Mouse (Mus musculus) forebrain, embryonic 11.5 days (tissue): ENCODE results near the gene Vwce. TPM values are rescaled to one million over a fixed set of nuclear protein-coding genes. Genes with fewer than 3 reads are reported as not detected.

Source experiments
- ATAC-seq: fragments of 200-750 bp; cut with Nextera tagmentation; replicated peaks from 2 replicates; pipeline ENCODE4 v1.8.0; 2017; ENCODE audit warnings: moderate TSS enrichment; ENCODE audit not compliant: low FRiP score
- DNase-seq: peaks from one replicate; pipeline ENCODE4 v3.0.0-alpha.2; 2017; ENCODE audit warnings: low spot score
- H3K27ac ChIP-seq: fragments of 300-500 bp; sonication (generic); 2 replicates; pipeline ENCODE4 v1.5.1; 2014; ENCODE audit warnings: low read depth, low read length
- H3K27me3 ChIP-seq: fragments of 300-500 bp; sonication (generic); 2 replicates; pipeline ENCODE4 v1.6.1; 2014; ENCODE audit warnings: mild to moderate bottlenecking, low read length, mixed read lengths; ENCODE audit not compliant: control insufficient read depth, insufficient read depth
- H3K36me3 ChIP-seq: fragments of 300-500 bp; sonication (generic); 2 replicates; pipeline ENCODE4 v1.6.1; 2014; ENCODE audit warnings: mild to moderate bottlenecking, low read length, moderate library complexity, mixed read lengths; ENCODE audit not compliant: control insufficient read depth, insufficient read depth
- H3K4me1 ChIP-seq: fragments of 300-500 bp; sonication (generic); replicated peaks from 2 replicates; pipeline ENCODE4 v1.6.1; 2014; ENCODE audit warnings: low read length, mixed read lengths; ENCODE audit not compliant: control insufficient read depth, insufficient read depth
- H3K4me2 ChIP-seq: fragments of 300-500 bp; sonication (generic); 2 replicates; pipeline ENCODE4 v1.6.1; 2014; ENCODE audit warnings: low read depth, mild to moderate bottlenecking, low read length, moderate library complexity, mixed read lengths; ENCODE audit not compliant: severe bottlenecking
- H3K4me3 ChIP-seq: fragments of 300-500 bp; sonication (generic); 2 replicates; pipeline ENCODE4 v1.5.1; 2014; ENCODE audit warnings: low read depth, low read length
- H3K9ac ChIP-seq: fragments of 300-500 bp; sonication (generic); 2 replicates; pipeline ENCODE4 v1.6.1; 2014; ENCODE audit warnings: low read length
- H3K9me3 ChIP-seq: fragments of 300-500 bp; sonication (generic); 2 replicates; pipeline ENCODE4 v1.6.1; 2016; ENCODE audit warnings: low read length, mixed read lengths; ENCODE audit not compliant: control insufficient read depth
- WGBS: fragments of 180-500 bp; shearing (Covaris S2); extraction: QIAGEN DNeasy Blood & Tissue Kit; methylation state at CpG from one replicate; pipeline ENCODE4 v1.1.7; 2014; 5-methylcytosine and 5-hydroxymethylcytosine counted together
- polyA plus RNA-seq: library from polyadenylated mRNA; unstranded; fragments of >200 nt; fragmentation: Nextera tagmentation; extraction: Ambion mirVana; gene quantifications from 2 replicates; pipeline ENCODE4 v1.2.1, GENCODE M21; 2014

Vwce gene
- 0.47 and 0.49 TPM in 2 replicates for polyA plus RNA-seq

- Histone ChIP-seq H3K9ac (peak within 1 kb of the TSS; percentile 60), H3K4me2 (peak within 1 kb of the TSS; percentile 89), H3K4me3 (peak within 1 kb of the TSS; percentile 34), H3K9me3 (no peaks in the 10 kb centered on the region), H3K36me3 (peaks cover 7% of the 10 kb centered on the region; the same call in 1 of the 2 replicates), H3K27me3 (no peaks in the 10 kb centered on the region), H3K27ac (no peak within 1 kb of the TSS), H3K4me1 (peaks cover 4% of the 10 kb centered on the region; the same call in 1 of the 2 replicates)
- peak; percentile 81 for DNase-seq
- 2% methylated on average over 32 of the region's 32 CpGs for WGBS
- ATAC-seq: peak; percentile 84
These were observed at the start of gene Vwce for GRCm38 (mm10) chr19:10634106-10634871. Vwce (plus strand) TSS chr19:10634213.

DNA sequence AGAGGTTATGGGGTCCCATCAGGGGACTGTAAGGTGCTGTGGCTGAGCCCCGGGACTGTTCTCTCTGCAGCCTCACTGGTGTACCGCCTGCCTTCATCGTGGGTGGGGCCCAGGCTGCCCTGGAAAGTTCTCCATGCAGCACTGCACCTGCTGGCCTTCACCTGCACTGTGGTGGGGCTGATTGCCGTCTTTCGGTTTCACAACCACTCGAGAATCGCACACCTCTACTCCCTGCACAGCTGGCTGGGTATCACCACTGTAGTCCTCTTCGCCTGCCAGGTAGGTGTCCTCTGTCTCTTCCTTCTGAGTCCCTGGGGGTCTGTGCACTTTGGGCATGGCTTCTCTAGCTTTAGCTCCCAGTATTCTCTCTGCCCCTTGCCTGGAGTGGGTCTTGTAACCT is 48.9 kb upstream of the Vwce start:
- H3K27me3 ChIP-seq: no peaks in the 10 kb centered on the region
- no peak overlapping the region for H3K27ac ChIP-seq
- H3K4me3 ChIP-seq: no peak overlapping the region
- no peak overlapping the region for H3K9ac ChIP-seq
- no peaks in the 10 kb centered on the region for H3K9me3 ChIP-seq
- no peak overlapping the region for H3K4me2 ChIP-seq
- no peak for ATAC-seq
- DNase-seq: no peak
- no peaks in the 10 kb centered on the region for H3K4me1 ChIP-seq
- 91% methylated on average over 8 of the region's 8 CpGs for WGBS
- no peaks in the 10 kb centered on the region for H3K36me3 ChIP-seq

GRCm38 (mm10) chr19:10587231-10587630 is 46.8 kb upstream of the Vwce start:
- ATAC-seq: no peak
- WGBS: 86% methylated on average over 8 of the region's 8 CpGs

GRCm38 (mm10) chr19:10589127-10589857 is 44.7 kb upstream of the Vwce start:
- Histone ChIP-seq H3K27me3 (no peaks in the 10 kb centered on the region), H3K9ac (no peak overlapping the region), H3K4me3 (no peak overlapping the region), H3K4me2 (no peak overlapping the region), H3K27ac (no peak overlapping the region), H3K9me3 (no peaks in the 10 kb centered on the region), H3K36me3 (no peaks in the 10 kb centered on the region; the same call in 1 of the 2 replicates), H3K4me1 (no peaks in the 10 kb centered on the region)
- ATAC-seq (no peak), DNase-seq (no peak)
- 69% methylated on average over 5 of the region's 5 CpGs for WGBS

More at GRCm38 (mm10) chr19:10587231-10587630, 46.8 kb upstream of the Vwce start:
- Histone ChIP-seq H3K4me3 (no peak overlapping the region), H3K9me3 (no peaks in the 10 kb centered on the region), H3K27ac (no peak overlapping the region), H3K27me3 (no peaks in the 10 kb centered on the region), H3K36me3 (no peaks in the 10 kb centered on the region), H3K9ac (no peak overlapping the region), H3K4me1 (no peaks in the 10 kb centered on the region), H3K4me2 (no peak overlapping the region)
- DNase-seq: no peak

GRCm38 (mm10) chr19:10590301-10590700 is 43.7 kb upstream of the Vwce start:
- DNase-seq (no peak), ATAC-seq (no peak)
- no peaks in the 10 kb centered on the region for H3K4me1 ChIP-seq
- no peak overlapping the region for H3K9ac ChIP-seq
- no peaks in the 10 kb centered on the region; the same call in 1 of the 2 replicates for H3K36me3 ChIP-seq
- H3K27me3 ChIP-seq: no peaks in the 10 kb centered on the region
- WGBS: 64% methylated on average over 3 of the region's 3 CpGs
- no peak overlapping the region for H3K27ac ChIP-seq
- no peak overlapping the region for H3K4me2 ChIP-seq
- no peaks in the 10 kb centered on the region for H3K9me3 ChIP-seq
- no peak overlapping the region for H3K4me3 ChIP-seq

DNA sequence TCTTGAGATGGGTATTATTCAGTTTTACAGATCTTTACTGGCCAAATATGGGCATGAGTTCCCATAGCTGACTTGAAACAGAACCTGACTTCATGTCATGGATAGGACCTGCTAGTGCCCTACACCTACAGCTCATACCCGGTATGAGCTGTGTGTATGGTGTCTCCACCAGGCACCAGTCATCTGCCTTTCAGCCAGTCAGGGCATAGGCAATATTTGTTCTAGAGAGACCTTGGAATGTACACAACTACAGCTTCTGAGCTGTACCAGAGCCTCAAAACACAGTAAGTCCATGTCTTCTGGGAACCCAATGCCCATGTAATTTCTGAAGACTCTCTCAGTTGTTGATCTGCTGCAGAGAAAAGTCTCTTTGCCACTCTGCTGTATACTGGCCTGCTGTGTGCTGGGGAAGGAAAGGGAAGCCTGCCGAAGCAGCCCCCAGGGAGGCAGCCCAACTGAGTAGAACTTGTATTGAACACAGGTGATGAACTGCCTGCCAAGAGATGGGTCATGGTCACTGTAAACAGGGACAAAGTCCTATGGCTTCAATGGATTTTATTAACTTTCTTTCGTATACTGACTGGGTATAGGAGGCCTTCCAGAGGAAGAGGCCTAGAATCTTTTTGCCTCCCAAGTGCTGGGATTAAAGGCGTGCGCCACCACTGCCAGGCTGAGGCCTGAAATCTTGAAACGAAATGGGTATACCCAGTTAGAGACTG is 42.2 kb upstream of the Vwce start:
- DNase-seq: no peak
- H3K9ac ChIP-seq: no peak overlapping the region
- no peaks in the 10 kb centered on the region; the same call in 1 of the 2 replicates for H3K36me3 ChIP-seq
- 95% methylated on average over 6 of the region's 6 CpGs for WGBS
- no peak overlapping the region for H3K4me2 ChIP-seq
- H3K9me3 ChIP-seq: no peaks in the 10 kb centered on the region
- H3K27ac ChIP-seq: no peak overlapping the region
- no peaks in the 10 kb centered on the region for H3K27me3 ChIP-seq
- ATAC-seq: no peak
- no peaks in the 10 kb centered on the region for H3K4me1 ChIP-seq
- H3K4me3 ChIP-seq: no peak overlapping the region

GRCm38 (mm10) chr19:10598188-10598587 is 35.8 kb upstream of the Vwce start:
- DNase-seq (no peak), ATAC-seq (no peak)
- WGBS: 38% methylated on average over 3 of the region's 3 CpGs
- H3K36me3 ChIP-seq: no peaks in the 10 kb centered on the region
- no peaks in the 10 kb centered on the region; the same call in 1 of the 2 replicates for H3K4me1 ChIP-seq
- no peak overlapping the region for H3K9ac ChIP-seq
- no peak overlapping the region for H3K4me3 ChIP-seq
- H3K27me3 ChIP-seq: no peaks in the 10 kb centered on the region
- H3K9me3 ChIP-seq: no peaks in the 10 kb centered on the region
- no peak overlapping the region for H3K27ac ChIP-seq
- no peak overlapping the region for H3K4me2 ChIP-seq

DNA sequence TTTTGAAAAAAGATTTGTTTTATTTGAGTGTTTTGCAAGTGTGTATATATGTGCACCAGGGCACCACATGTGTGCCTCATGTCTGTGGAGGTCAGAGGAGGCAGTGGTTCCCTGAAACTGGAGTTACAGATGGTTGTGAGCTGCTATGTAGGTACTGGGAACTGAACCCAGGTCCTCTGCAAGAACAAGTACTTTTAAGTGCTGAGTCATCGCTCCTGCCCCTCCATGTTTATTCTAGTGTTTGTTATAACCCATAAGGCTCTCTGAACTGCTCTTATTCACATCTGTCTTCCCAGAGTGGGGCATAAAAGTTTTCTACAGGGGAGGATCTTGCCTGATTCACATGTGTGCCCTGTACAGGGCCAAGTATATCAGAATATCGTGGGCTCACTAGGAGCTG is 34.4 kb upstream of the Vwce start:
- no peak for DNase-seq
- no peak overlapping the region for H3K4me3 ChIP-seq
- H3K36me3 ChIP-seq: no peaks in the 10 kb centered on the region
- no peak for ATAC-seq
- H3K4me2 ChIP-seq: no peak overlapping the region
- H3K27me3 ChIP-seq: no peaks in the 10 kb centered on the region
- no peaks in the 10 kb centered on the region; the same call in 1 of the 2 replicates for H3K4me1 ChIP-seq
- WGBS: 89% methylated on average over 2 of the region's 2 CpGs
- no peak overlapping the region for H3K9ac ChIP-seq
- H3K9me3 ChIP-seq: no peaks in the 10 kb centered on the region
- no peak overlapping the region for H3K27ac ChIP-seq
